Mouse (Mus musculus) liver, embryonic 14.5 days (tissue): ENCODE measurements around the gene Tbc1d14.

Source experiments
- CTCF ChIP-seq: IDR thresholded peaks from 2 replicates; pipeline ENCODE4 v1.5.1; 2016; ENCODE audit warnings: antibody characterized with exemption, low read depth, control low read depth
- EP300 ChIP-seq: IDR thresholded peaks from 2 replicates; pipeline ENCODE4 v1.6.1; 2016; ENCODE audit warnings: antibody characterized with exemption, low read depth

DNA sequence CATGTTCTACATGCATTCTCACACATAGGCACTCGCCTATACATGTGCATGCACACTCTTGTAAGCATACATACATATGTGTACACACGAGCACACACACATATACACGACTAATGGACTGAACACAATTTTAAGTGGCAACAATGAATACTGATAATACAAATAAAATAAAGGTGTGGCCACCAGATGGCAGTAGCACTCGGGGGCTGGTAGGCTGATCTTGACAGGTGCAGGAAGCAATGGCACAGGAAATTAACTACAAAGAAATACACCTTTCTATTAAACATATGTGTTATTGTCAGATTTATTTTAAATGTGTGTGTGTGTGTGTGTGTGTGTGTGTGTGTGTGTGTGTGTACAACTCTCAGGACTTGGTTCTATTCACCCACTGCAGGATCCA, 134.2 kb downstream of the Tbc1d14 start:
- TF ChIP-seq CTCF: peak; percentile 77
- TF ChIP-seq EP300: no peak
